Mouse (Mus musculus) lung, embryonic 14.5 days (tissue): Measurements from ENCODE around the gene Gm5615. TPM values are rescaled to one million over a fixed set of nuclear protein-coding genes. Genes with fewer than 3 reads are reported as not detected.

Experiments used
- ATAC-seq: fragments of 200-750 bp; cut with Nextera tagmentation; 2 replicates; pipeline ENCODE4 v1.8.0; 2017; ENCODE audit warnings: mild to moderate bottlenecking, moderate TSS enrichment, moderate library complexity; ENCODE audit not compliant: insufficient read depth
- DNase-seq: peaks from one replicate; pipeline ENCODE4 v3.0.0-alpha.2; 2015
- H3K27ac ChIP-seq: fragments of 300-500 bp; sonication (generic); 2 replicates; pipeline ENCODE4 v1.5.1; 2014; ENCODE audit warnings: low read depth, mild to moderate bottlenecking, moderate library complexity
- H3K27me3 ChIP-seq: fragments of 300-500 bp; sonication (generic); 2 replicates; pipeline ENCODE4 v1.6.1; 2014; ENCODE audit warnings: low read length, control low read depth; ENCODE audit not compliant: insufficient read depth
- H3K36me3 ChIP-seq: fragments of 300-500 bp; sonication (generic); 2 replicates; pipeline ENCODE4 v1.6.1; 2014; ENCODE audit warnings: control low read depth; ENCODE audit not compliant: insufficient read depth
- H3K4me1 ChIP-seq: fragments of 300-500 bp; sonication (generic); 2 replicates; pipeline ENCODE4 v1.6.1; 2014; ENCODE audit warnings: antibody characterized with exemption, control low read depth; ENCODE audit not compliant: insufficient read depth
- H3K4me2 ChIP-seq: fragments of 300-500 bp; sonication (generic); 2 replicates; pipeline ENCODE4 v1.6.1; 2014; ENCODE audit warnings: mild to moderate bottlenecking
- H3K4me3 ChIP-seq: fragments of 300-500 bp; sonication (generic); 2 replicates; pipeline ENCODE4 v1.5.1; 2014; ENCODE audit warnings: low read depth, low read length
- H3K9ac ChIP-seq: fragments of 300-500 bp; sonication (generic); 2 replicates; pipeline ENCODE4 v1.6.1; 2014
- H3K9me3 ChIP-seq: fragments of 300-500 bp; sonication (generic); 2 replicates; pipeline ENCODE4 v1.6.1; 2016; ENCODE audit warnings: low read depth, low read length, control low read depth
- CTCF ChIP-seq: IDR thresholded peaks from 2 replicates; pipeline ENCODE4 v1.5.1; 2016; ENCODE audit warnings: antibody characterized with exemption, low read depth
- WGBS: fragments of 180-500 bp; shearing (Covaris S2); extraction: QIAGEN DNeasy Blood & Tissue Kit; methylation state at CpG from one replicate; pipeline ENCODE4 v1.1.7; 2014; 5-methylcytosine and 5-hydroxymethylcytosine counted together
- polyA plus RNA-seq: library from polyadenylated mRNA; unstranded; fragments of >200 nt; fragmentation: Nextera tagmentation; extraction: Ambion mirVana; gene quantifications from 2 replicates; pipeline ENCODE4 v1.2.1, GENCODE M21; 2014

Gm5615 gene
- polyA plus RNA-seq: not detected in 2 replicates

DNA sequence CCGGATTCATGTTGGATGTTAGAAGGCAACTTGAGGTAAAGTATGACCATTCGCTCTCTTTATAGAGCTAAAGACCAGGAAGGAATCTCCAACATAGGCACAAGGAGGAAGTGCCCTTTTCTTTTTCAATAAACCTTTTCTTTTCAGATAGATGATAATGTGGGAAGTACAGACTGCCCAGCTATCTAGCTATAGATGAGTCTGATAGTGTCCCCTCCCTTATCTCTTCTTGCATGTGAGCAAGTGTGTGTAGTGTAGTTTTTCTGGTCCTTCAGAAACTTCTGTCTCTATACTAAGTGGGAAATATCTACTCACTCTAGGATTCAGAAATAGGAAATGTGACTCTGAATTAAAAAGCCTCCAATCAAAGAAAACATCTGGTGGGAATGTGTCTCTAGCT, at the start of gene Gm5615:
Gene Gm5615, minus strand, starts transcription at position 101 of the 400 bp plus-strand sequence.
- H3K4me2 ChIP-seq: no peak within 1 kb of the TSS
- no peak within 1 kb of the TSS for H3K27ac ChIP-seq
- no peak within 1 kb of the TSS for H3K9ac ChIP-seq
- no peak for DNase-seq
- 90% methylated on average over 2 of the region's 2 CpGs for WGBS
- H3K27me3 ChIP-seq: no peaks in the 10 kb centered on the region
- no peaks in the 10 kb centered on the region for H3K36me3 ChIP-seq
- no peak for TF ChIP-seq CTCF
- no peak for ATAC-seq
- no peaks in the 10 kb centered on the region for H3K4me1 ChIP-seq
- H3K9me3 ChIP-seq: no peaks in the 10 kb centered on the region
- H3K4me3 ChIP-seq: no peak within 1 kb of the TSS

DNA sequence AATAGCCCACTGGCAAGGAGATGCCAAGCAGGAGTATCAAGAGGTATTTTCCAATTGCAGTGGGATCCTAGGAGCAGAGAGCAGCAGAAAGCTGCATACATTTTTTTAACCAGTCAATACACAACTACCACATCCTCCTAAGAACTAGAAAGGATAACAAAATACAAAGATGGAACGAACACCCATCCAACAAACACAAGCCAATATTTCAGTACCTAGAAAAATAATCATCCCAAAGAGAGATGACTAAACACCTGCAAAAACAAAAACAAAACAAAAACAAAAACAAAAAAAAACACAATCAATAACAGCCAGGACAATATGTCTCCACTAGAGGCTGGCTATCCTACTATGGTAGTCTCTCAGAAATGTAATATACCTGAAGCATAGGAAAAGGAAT, 40.8 kb upstream of the Gm5615 start, which contains the start of gene Gm17689:
Gene Gm17689, minus strand, starts transcription at position 101 of the 400 bp plus-strand sequence.
- DNase-seq (no peak), ATAC-seq (no peak)
- no peak for TF ChIP-seq CTCF
- Histone ChIP-seq H3K9ac (no peak within 1 kb of the TSS), H3K4me1 (no peaks in the 10 kb centered on the region), H3K27ac (no peak within 1 kb of the TSS), H3K9me3 (no peaks in the 10 kb centered on the region), H3K4me2 (no peak within 1 kb of the TSS), H3K36me3 (no peaks in the 10 kb centered on the region), H3K4me3 (no peak within 1 kb of the TSS), H3K27me3 (no peaks in the 10 kb centered on the region)
- 59% methylated on average over 1 of the region's 1 CpGs for WGBS

- whole genome bisulfite sequencing: 79% methylated on average over 5 of the region's 5 CpGs
- H3K4me1 ChIP-seq: no peaks in the 10 kb centered on the region
- no peak for ATAC-seq
- H3K4me3 ChIP-seq: no peak overlapping the region
- no peak for DNase-seq
- H3K27me3 ChIP-seq: no peaks in the 10 kb centered on the region
- no peaks in the 10 kb centered on the region; the same call in 1 of the 2 replicates for H3K9me3 ChIP-seq
- H3K4me2 ChIP-seq: no peak overlapping the region
- H3K36me3 ChIP-seq: no peaks in the 10 kb centered on the region
- no peak overlapping the region for H3K9ac ChIP-seq
- no peak for TF ChIP-seq CTCF
- H3K27ac ChIP-seq: no peak overlapping the region
These were observed 37.6 kb downstream of the Gm5615 start for GRCm38 (mm10) chr9:36504211-36504610.

- DNase-seq: no peak
- H3K4me1 ChIP-seq: no peaks in the 10 kb centered on the region
- no peak for TF ChIP-seq CTCF
- no peak overlapping the region for H3K9ac ChIP-seq
- WGBS: 54% methylated on average over 1 of the region's 1 CpGs
- H3K4me2 ChIP-seq: no peak overlapping the region
- H3K4me3 ChIP-seq: no peak overlapping the region
- H3K36me3 ChIP-seq: no peaks in the 10 kb centered on the region
- H3K27me3 ChIP-seq: no peaks in the 10 kb centered on the region
- no peak overlapping the region for H3K27ac ChIP-seq
- ATAC-seq: no peak
- H3K9me3 ChIP-seq: no peaks in the 10 kb centered on the region; the same call in 1 of the 2 replicates
These were observed 45.9 kb downstream of the Gm5615 start for GRCm38 (mm10) chr9:36495824-36496223.

DNA sequence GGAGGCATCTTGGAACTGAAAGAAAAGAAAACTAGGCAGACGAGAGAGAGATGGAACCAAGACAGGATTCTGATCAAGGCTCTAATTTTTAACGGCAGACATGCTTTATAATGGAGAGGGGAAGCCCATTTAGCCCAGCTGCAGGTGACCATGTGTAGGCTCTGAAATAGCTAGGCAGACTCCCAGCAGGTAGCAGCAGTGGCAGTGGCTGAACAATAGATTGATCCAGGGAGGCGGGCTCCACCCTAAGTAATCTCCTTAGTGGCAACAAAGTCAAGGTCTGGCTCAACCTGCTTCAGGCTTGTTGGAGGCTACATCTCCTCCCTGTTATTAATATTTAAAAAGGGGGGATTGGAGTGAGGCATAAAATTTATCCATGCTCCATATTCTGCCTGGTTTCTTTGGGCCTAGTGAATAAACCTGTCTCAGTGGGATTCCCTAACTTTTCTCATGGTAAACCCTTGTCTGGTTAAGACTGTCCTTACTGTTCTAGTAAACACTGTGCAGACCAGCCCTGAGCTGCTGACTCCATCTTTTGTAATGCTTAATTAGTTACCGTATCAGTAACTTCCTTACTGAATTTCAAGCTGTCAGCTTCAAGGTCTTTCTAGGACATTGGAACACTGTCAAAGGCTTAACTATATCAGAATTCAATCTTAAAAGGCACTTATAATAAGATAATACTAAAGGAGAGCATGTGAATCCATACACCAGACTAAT, 47.1 kb downstream of the Gm5615 start:
- Histone ChIP-seq H3K27me3 (no peaks in the 10 kb centered on the region), H3K36me3 (no peaks in the 10 kb centered on the region), H3K9me3 (no peaks in the 10 kb centered on the region; the same call in 1 of the 2 replicates), H3K4me3 (no peak overlapping the region), H3K27ac (no peak overlapping the region), H3K9ac (no peak overlapping the region), H3K4me2 (no peak overlapping the region), H3K4me1 (no peaks in the 10 kb centered on the region)
- TF ChIP-seq CTCF: no peak
- WGBS: 89% methylated on average over 4 of the region's 4 CpGs
- DNase-seq (no peak), ATAC-seq (no peak)

Other genes with a start within 250 kb of the Gm5615 start
- not detected in 2 replicates for gene Gm7257, start 110.1 kb downstream of the Gm5615 start, polyA plus RNA-seq
- not detected in 2 replicates for gene Gm9513, start 66.3 kb downstream of the Gm5615 start, polyA plus RNA-seq
- not detected in 2 replicates for gene Gm17689, start 40.7 kb upstream of the Gm5615 start, polyA plus RNA-seq
- not detected in 2 replicates for gene A630095E13Rik, start 101.4 kb upstream of the Gm5615 start, polyA plus RNA-seq
- gene Acrv1, start 151.3 kb upstream of the Gm5615 start, polyA plus RNA-seq: not detected in 2 replicates
- gene Chek1, start 185.1 kb upstream of the Gm5615 start, polyA plus RNA-seq: 44.4 and 45.1 TPM in 2 replicates
- gene Stt3a, start 225.7 kb upstream of the Gm5615 start, polyA plus RNA-seq: 243 and 260 TPM in 2 replicates